Mouse (Mus musculus) cerebellum, postnatal 14 days (tissue): ENCODE data around the gene L3mbtl3.

Source experiments
- DNase-seq, 2 experiments: peaks; one replicate each; pipeline ENCODE4 v3.0.0; 2021; ENCODE audit warnings: mixed read lengths in 2 of 2

Gene L3mbtl3

GRCm38 (mm10) chr10:26337896-26338503 is 37.8 kb downstream of the L3mbtl3 start:
- no peak for DNase-seq

- DNase-seq = no peak
Observed at GRCm38 (mm10) chr10:26333966-26334365, 41.8 kb downstream of the L3mbtl3 start.

GRCm38 (mm10) chr10:26332781-26333180 is 43.0 kb downstream of the L3mbtl3 start:
- DNase-seq = no peak

- DNase-seq = no peak
Observed at GRCm38 (mm10) chr10:26328843-26329242, 46.9 kb downstream of the L3mbtl3 start.

- DNase-seq = no peak
Observed at GRCm38 (mm10) chr10:26327691-26328542, 47.9 kb downstream of the L3mbtl3 start.

GRCm38 (mm10) chr10:26327291-26327690 is 48.5 kb downstream of the L3mbtl3 start:
- DNase-seq = no peak

- no peak for DNase-seq
Observed at GRCm38 (mm10) chr10:26325320-26325719, 50.5 kb downstream of the L3mbtl3 start.

GRCm38 (mm10) chr10:26322344-26323051 is 53.3 kb downstream of the L3mbtl3 start:
- no peak for DNase-seq

- DNase-seq = no peak
Observed at GRCm38 (mm10) chr10:26320679-26321078, 55.1 kb downstream of the L3mbtl3 start.

- DNase-seq = no peak
Observed at GRCm38 (mm10) chr10:26314327-26314726, 61.4 kb downstream of the L3mbtl3 start.

GRCm38 (mm10) chr10:26303485-26303884 is 72.3 kb downstream of the L3mbtl3 start:
- no peak for DNase-seq

GRCm38 (mm10) chr10:26302336-26302735 is 73.4 kb downstream of the L3mbtl3 start:
- no peak for DNase-seq

- peak in 1 of 2 experiments; percentile 8 for DNase-seq
Observed at GRCm38 (mm10) chr10:26297626-26298025, 78.1 kb downstream of the L3mbtl3 start.

- peak; percentile 35 to 46 for DNase-seq
Observed at GRCm38 (mm10) chr10:26297200-26297599, 78.6 kb downstream of the L3mbtl3 start.

- DNase-seq = no peak
Observed at GRCm38 (mm10) chr10:26287136-26287535, 88.6 kb downstream of the L3mbtl3 start.

- peak; percentile 15 to 20 for DNase-seq
Observed at GRCm38 (mm10) chr10:26280009-26280408, 95.8 kb downstream of the L3mbtl3 start.

GRCm38 (mm10) chr10:26275414-26275813 is 100.4 kb downstream of the L3mbtl3 start:
- no peak for DNase-seq

- DNase-seq = no peak
Observed at GRCm38 (mm10) chr10:26263744-26264459, 111.9 kb downstream of the L3mbtl3 start.

GRCm38 (mm10) chr10:26259908-26260307 is 115.9 kb downstream of the L3mbtl3 start:
- DNase-seq = no peak

GRCm38 (mm10) chr10:26249426-26250165 is 126.2 kb downstream of the L3mbtl3 start:
- DNase-seq = no peak

- DNase-seq = no peak
Observed at GRCm38 (mm10) chr10:26244466-26244865, 131.3 kb downstream of the L3mbtl3 start.

- DNase-seq = no peak
Observed at GRCm38 (mm10) chr10:26243203-26243602, 132.6 kb downstream of the L3mbtl3 start.
